Mouse (Mus musculus): ENCODE measurements around the gene Gabbr2. TPM values are rescaled to one million over a fixed set of nuclear protein-coding genes. Genes with fewer than 3 reads are reported as not detected.

The Gabbr2 gene
- total RNA-seq, 2 experiments from 2014 or later, result 1.6 to 1.7 TPM

DNA sequence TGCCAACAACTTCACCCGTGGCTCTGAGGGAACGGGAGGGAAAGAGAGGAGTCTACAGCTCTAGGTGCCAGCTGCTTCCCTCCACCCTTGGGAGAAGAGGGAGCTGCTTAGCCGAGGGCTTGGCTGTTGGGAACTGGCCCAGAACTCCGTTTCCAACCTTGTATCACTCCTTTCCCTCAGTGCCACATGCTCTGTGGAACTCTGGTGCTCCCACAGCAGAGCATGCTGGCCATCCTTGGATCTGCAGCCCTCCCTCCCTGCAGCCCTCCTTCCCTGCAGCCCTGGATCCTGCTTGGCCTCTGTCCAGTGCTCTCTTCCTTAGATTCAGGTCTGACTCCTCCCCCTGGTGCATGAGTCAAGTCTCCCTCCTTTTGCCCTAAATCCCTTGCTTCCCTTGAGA, 176.7 kb downstream of the Gabbr2 start:
- peak; percentile 45 for DNase-seq

DNA sequence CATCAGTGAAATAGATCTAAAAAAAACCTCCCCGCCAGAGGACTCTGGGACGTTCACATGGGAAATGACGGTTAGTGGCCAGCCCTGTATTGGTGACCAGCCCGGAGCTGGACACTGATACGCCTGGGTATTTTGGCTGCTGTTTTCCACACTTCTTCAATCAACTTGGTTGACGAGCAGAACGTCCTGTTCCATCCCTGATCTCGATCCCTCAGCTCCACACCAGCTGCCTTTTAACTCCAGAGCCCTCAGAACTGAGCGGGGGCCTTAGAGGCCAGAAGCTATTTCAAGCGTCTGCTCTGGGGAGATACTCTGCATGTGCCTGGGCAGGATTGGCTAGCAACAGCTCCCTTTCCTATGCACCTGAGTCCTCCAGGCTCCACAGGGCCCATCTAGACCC, 177.4 kb downstream of the Gabbr2 start:
- no peak for DNase-seq

DNA sequence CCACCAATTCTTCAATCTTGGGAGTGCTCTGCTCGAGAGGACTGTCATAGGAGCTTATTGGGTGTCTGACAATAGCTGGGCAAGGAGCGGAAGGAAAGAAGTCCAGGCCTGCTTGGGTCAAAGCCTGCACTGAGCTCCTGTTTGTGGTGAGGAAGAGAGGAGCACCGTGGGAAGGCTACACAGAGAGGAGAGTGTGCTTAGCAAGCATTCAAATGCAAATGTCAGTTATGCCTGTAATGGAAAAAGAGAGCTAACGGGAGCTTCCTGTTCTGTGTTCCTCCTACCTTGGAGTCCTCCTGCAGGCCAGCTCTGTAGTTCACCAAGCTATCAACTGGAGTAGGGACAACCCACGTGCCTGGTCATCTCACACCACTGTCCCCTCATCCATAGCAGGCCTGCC, 180.5 kb downstream of the Gabbr2 start:
- no peak for DNase-seq

DNA sequence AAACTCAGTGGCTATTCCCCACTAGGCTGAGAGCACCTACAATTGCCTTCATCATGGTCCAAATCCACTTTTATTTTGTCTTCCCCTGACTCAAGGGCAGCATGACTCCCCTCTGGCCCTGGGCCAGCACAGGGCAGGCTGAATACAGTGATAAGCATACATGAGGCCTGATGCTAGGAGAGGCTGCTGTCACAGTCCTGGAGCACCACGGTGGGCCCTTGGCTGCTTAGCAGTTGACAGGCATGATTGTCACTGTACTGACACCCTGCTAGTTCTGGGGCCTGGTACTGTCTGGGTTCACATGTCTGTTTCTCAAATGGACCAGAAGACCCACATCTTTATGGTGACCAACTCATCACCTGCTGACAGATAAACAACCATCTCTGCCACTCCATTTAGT, 184.8 kb downstream of the Gabbr2 start:
- DNase-seq, result peak; percentile 30

DNA sequence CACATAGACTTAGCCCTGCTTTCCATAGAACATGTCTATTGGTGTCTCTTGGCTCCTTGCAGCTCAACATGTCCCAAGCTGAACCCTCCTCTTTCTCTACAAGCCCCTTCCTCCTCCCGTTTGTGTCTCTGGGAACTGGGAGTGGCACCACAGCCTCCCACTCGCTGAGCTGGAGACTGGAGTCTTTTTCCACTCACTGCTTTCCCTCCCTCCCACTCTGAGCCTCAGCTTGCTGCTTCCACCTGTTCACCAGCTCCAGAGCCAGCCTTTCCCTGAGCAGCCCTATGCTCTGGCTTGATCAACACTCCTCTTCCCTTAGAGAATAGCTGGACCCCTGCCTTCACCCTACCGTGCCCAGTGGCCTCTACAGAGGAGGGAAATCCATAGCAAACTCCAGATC, 185.8 kb downstream of the Gabbr2 start:
- no peak for DNase-seq

DNA sequence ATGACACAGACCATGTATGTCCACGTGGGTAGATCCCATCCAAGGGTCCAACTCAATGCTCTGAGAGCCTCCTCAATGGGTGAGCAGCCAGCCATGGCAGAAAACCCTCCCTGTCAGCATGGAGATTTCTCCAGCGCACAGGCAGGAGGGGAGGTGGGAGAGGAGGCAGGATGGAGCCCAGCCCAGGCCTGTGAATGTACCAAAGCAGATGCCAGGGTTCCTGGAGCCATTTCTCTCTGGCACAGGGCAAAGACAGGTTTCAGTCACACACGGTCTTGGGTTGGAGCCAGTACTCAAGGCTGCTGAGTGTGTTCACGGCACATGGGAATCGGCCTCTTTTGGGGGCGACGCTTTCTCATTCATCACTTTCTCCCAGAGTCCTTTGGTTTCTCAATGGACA, 189.3 kb downstream of the Gabbr2 start:
- no peak for DNase-seq

DNA sequence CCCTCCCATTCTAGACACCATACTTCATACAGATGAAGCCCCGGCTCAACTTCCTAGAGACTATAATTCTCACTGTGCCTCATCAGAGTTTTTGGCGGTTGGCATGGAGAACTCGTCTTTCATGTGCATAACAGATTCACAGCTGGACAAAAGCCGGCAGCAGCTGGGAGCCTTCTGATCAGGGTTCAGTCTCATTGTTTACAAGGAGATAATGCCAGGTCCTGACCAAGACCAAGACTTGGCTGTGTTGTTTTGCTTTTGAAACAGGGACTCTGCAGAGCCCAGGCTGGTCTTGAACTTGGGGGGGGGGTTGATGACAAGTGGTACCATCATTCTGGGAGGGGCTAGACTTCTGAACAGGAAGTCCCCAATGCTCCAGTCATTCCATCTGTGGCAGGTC, 191.8 kb downstream of the Gabbr2 start:
- no peak for DNase-seq

DNA sequence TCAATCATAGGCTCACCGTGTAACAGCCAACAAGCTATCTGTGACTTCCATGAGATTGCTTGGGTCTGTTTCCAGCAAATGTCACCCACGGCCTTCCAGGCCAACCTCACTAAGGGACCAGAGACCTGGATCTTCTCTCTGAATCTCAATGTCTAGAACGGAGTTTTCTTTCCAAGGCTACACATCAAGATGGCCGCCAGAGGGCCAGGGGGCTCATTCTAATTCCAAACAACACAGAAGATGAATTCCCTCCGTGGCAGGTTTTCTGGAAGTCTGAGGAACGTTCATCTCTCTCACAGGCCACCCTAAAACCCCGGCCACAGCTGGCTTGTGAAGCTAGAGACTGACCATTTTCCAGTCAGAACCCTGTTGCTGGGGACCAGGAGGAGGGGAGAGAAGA, 196.0 kb downstream of the Gabbr2 start:
- no peak for DNase-seq

DNA sequence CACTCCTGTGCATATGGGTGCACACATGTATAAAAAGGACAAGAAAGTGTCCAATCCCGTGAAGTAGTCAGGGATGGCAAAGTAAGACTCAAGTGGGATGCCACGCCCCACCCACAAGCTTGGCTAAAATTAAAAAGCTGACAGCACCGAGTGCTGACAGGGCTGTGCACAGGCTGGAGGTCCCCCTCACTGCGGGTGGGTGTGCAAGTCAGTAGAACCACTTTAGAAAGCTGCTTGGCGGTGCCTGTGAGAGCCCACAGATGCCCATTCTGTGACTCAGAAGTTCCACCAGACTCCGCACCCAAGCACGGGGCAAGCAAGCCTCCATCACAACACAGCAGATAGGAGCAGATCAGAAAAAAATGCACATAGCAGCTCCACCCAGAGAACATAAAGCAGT, 197.1 kb downstream of the Gabbr2 start:
- no peak for DNase-seq

DNA sequence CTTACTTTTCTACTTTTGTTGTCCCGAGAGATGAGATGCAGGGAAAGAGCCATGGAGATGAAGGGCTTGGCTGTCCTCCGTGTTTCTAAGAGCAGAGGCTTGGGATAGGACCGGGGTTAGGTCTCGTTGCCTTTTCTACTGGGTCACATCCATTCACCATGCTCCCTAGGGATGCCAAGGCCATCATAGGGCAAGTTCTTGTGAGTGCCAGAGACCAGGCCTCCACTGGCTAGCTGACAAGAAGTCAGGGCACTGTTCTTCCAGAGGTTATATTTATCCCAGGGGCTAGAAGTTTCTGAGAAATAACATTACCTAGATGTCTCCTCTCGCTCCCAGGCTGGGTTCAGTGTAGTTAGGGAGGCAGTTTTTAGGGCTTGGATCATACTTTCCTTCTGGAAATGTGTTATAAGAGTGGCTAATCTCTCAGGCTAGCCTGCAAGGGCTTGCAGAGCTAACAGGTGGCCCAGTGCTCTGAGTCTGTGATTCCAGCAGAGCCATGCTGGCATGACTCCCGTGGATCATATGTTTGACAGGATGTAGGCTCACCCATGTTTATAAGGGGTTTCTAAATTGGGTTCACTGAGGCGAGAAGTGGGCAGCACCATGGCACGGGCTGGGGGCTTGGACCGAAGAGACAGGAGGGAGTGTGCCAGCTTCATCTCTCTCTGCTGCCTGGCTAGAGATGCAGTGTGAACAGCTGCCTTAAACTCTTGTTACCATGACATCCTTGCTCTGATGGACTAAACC, 199.2 kb downstream of the Gabbr2 start:
- DNase-seq, result peak; percentile 6

DNA sequence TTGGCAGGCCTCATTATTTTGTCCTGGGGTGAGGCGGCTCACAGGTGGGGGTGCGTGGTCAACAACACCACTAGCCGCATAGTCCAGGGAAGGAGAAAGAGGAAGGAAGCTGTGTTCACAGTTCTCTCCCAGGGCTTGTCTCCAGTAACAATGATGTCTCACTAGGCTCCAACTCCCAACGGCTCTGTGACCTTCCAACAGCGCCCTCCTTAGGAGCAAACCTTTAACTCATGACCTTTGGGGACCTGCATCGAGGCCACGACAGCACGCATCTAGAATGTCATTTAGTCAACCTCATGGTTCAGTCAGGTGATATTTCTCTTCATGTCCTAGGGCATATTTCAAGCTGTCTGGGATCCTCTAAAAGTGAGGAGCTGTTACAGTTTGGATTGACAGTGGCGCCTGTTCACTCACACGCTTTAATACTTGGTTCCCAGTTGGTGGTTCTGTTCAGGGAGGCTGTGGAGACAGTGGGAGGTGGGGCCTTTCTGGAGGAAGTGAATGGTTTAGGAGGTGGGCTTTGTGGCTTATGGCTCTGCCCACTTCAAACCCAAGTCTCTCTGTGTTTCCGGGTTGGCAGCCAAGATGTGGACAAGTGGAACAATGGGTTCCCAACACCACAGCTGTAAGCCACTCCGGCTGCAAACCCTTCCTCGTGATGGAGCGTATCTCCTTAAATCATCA, 200.3 kb downstream of the Gabbr2 start:
- no peak for DNase-seq

DNA sequence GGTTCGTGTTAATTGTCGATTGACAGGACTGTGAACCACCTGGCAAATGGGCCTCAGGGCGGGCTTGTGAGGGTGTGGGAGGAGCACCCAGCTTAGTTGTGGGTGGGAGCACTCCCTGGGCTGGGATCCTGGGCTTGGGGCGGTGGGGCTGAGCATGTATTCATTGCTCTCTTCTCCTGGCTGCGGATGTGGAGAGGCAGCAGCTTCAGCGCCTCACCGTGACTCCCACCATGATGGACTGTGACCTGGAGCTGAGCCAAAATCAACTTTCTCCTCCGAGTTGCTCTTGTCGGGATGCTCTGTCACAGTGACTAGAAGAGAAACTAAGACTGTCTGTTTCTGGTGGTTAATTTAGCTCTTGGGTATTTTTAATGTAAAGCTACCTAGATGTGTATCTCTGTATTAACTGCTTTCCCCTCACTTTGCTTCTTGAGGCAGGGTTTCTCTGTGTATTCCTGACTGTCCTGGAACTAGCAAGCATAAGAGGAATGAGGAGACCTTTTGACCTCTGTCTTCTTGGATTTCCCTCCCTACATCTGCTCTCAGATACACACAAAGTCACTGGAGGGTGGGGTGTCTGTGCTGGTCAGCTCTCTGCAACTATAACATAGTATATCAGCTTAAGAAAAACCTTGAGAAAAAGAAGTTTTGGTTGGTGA, 200.9 kb downstream of the Gabbr2 start:
- DNase-seq, result no peak

DNA sequence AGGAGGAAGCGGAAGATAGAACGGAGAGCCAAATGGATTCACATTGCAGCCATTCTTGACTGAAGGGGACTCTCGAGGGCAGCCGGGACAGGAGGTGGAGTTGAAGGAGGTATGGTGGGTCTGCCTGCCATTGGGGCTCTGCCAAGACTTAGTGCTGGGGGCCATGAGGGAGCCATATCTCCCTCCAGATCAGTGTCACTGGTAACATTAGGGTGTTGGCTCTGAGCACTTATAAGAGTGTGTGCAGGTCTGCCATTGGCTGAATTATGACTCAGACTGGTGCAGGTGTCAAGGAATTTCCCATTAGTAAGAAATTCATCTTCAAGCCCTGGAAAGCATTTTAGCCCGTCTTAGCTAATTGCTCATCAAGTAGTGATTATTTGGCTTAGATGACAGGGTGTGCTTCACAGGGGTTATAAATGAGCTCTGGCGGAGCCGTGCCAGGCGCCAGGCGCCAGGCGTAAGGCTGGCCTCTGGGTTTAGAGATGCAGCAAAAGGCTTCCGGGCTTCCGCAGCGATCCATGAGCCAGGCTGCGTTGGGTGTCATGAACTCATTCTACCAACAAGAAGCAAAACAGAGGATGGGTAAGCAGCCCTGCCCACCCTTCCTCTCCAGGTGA, 207.1 kb downstream of the Gabbr2 start:
- no peak for DNase-seq

DNA sequence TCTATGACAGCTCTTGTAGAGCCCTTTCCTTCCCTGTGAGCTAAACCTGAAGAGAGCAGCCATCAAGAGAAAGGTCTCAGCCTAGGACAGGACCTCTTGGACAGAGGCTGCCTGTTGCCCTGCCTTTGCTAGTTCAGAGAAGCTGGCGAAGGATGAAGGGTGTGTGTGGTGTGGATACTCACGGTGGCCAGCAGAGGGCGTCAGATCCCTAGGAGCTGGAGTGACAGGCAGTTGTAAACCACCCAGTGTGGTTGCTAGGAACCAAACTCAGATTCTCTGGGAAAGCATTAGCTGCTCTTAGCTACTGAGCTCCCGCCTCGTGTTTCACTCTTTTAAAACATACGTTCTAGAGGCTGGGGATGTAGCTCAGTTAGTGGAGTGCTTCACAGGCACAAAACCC, 210.6 kb downstream of the Gabbr2 start:
- DNase-seq, result peak; percentile 7

DNA sequence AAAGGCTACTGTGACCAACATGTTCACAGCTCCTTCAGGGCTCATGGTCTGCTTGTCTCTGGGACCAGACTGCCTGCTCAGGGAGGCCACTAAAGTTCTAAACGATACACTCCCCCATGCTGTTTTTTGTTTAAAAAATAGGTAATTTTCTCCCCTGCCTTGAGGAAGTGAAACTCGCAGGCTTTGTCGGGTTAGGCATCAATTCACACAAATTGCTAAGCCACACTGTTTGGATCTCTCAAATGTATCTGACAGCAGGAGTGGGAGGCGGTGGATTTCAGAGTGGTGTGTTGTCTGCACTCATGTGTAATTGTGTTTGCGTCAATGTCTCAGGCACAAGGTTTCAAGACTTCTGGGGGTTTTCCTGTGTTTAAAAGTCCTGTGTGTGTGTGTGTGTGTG, 215.7 kb downstream of the Gabbr2 start:
- DNase-seq, result no peak

DNA sequence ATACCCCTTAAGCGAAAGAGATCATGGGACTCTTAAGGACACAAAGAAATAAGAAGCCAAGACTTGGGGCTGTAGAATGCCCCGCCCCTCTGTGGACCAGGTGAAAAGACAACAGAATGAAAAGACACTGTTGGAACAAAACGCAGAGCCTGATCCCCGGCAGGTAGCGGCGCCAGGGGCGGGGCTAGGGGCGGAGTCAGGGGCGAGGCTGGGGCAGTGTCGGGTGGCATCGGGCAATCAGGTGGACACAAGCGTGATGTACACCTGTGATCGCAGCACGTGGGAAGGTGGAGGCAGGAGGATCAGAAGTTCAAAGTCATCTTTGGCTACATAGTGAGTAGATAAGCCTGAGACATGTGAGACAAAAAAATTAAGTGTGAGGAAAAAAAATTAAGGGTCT, 217.0 kb downstream of the Gabbr2 start:
- no peak for DNase-seq

DNA sequence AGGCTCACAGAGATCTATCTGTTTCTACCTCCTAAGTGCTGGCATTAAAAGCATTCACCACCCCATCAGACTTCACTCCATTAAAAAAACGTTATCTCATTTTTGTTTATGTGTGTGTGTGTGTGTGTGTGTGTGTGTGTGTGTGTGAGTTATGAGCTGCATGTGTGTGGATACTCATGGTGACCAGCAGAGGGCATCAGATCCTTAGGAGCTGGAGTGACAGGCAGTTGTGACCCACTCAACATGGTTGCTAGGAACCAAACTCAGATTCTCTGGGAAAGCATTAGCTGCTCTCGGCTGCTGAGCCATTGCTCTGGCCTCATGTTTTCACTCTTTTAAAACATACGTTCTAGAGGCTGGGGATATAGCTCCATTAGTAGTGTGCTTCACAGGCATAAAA, 218.4 kb downstream of the Gabbr2 start:
- no peak for DNase-seq

DNA sequence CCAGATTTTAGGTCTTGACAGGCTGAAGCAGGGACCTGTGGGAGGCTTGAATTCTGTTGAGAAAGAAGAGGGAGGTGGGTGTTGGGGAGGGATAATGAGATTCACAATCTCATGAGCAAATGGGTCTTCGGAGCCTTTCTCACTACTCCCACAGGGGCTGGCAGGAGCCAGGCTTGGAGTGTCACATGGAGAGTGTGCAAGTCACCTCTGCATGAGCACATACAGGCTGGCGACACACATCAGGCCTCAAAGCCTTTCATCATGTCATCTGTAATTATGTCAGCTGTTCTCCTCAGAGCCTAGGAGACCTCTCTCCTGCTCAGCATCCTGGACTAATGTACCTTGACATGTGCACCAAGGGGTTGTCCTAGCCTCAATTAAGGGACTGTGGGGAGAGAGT, 219.1 kb downstream of the Gabbr2 start:
- no peak for DNase-seq

DNA sequence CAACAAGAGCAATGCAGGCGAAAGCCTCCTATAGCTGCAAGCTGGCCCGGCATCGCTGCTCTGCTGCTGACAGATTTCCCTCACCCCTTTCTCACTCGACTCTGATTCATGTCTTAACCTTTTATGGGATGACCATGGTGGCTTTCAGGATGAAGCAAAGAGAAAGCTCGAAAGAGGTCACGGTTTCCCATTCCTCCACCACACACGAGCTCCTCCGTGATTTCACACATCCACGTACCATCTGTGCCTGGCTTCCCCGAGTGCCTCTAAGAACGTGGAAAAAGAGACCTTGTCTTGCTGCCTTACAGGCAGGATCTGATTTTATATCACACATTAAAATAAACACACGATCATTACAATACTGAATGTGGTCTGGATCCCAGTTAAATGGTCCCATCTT, 220.6 kb downstream of the Gabbr2 start:
- DNase-seq, result no peak

DNA sequence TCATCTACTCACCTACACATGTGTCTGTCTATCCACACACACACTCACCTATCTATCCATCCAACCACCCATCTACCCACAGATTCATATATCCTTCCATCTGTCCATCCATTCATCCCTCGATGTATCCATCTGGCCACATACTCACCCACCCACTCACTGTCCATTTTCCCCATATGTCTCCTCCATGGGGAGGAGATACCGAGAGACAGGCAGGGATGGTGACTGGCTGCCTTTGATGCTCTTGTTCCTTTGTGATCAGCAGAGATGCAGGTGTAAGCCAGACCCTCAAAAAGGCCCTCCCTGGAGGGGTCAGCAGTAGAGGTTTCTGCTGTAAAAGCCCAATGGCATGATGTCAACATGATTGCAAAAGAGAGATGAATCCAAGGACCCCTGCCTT, 221.0 kb downstream of the Gabbr2 start:
- DNase-seq, result no peak

DNA sequence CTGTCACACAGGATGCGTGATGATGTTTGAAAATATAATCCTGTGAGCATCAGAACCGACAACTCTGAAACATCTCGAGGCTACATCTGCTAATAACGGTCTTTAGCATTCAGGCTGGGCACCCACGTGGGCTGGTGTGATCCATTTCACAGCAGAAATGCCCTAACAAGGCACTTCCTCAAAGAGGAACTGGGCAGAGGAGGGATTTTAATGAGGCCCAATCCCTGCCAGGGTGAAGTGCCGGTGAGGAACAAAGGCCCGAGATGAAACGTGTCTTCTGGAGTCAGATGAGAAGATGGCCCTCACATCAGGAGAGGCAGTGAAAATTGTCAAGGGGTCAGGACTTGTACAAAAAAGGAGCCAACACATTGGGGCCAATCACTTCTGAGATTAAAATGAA, 221.6 kb downstream of the Gabbr2 start:
- no peak for DNase-seq

DNA sequence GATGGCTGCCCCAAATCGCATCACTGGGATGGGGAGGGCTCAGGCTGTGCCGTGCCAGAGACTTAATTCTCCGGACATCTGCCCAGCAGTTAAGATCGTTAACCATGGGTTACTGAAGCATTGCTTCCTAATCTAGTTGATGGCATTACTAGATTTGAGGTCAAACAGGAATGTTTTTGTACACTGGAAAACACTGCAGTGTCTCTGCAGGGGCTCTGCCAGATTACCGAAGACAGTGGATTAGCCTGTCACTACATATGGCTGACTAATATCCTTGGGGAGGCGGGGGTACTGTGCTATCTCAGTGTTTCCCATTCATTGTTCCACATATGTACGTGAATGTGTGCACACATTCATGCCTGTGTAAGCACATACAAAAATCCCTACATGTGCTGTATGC, 225.3 kb downstream of the Gabbr2 start:
- no peak for DNase-seq

DNA sequence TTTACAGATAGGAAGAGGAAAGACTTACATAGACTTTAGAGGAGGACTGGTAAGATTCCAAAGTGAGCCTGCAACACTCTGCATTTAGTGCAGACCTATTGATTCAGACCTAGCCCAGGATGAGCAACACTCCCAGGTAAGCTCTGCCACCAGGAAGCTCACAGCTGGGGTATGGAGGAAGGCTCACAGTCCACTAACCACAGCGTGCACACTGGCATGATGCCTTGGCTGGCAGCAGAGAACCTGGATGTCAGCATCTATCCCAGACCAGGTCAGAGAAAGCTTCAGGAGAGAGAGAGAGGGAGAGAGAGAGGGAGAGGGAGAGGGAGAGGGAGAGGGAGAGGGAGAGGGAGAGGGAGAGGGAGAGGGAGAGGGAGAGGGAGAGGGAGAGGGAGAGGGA, 231.8 kb downstream of the Gabbr2 start:
- no peak for DNase-seq
